Mouse (Mus musculus) R1 (cell line): ENCODE results near the gene Bmper.

Source experiments
- DNase-seq: peaks from one replicate; pipeline ENCODE4 v3.0.0-alpha.2; 2018; ENCODE audit warnings: low read depth, low spot score

Bmper gene

DNA sequence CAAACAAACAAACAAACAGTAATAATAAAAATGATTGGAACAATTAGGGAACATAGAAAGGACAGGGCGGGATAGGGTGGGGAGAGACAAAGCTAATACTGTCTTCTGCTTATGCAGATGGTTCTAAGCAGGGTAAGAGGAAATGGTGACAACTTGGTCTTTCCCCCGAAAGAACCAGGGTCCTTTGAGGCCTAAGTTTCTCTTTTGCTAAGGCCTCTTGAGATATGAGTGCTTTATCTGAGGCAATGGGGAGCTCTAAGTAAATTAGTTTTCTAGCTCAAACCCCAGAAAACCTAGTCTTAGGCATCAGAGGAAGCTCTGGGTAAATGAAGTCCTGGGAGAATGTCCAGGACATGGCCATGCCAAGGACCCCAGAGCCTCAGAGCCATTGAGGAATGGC lies 141.2 kb downstream of the Bmper start:
- DNase-seq = no peak

DNA sequence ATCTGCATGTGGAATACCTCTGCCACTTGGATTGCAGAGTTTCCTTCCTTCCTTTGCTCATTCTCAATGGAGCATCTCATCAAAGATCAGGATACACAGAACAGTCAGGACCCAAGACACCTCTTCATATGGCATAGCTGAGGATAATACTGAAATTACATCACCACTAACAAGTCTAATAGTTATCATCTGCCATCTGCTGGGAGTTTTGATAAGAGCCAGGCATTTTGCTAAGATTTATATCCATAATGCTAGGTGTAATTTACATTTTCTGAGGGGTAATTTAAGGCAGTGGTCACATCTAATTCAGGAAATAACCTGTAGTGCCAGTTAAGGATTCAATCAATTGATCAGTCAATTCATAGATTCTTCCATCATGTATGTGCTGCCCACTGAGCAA lies 145.2 kb downstream of the Bmper start:
- DNase-seq = no peak

DNA sequence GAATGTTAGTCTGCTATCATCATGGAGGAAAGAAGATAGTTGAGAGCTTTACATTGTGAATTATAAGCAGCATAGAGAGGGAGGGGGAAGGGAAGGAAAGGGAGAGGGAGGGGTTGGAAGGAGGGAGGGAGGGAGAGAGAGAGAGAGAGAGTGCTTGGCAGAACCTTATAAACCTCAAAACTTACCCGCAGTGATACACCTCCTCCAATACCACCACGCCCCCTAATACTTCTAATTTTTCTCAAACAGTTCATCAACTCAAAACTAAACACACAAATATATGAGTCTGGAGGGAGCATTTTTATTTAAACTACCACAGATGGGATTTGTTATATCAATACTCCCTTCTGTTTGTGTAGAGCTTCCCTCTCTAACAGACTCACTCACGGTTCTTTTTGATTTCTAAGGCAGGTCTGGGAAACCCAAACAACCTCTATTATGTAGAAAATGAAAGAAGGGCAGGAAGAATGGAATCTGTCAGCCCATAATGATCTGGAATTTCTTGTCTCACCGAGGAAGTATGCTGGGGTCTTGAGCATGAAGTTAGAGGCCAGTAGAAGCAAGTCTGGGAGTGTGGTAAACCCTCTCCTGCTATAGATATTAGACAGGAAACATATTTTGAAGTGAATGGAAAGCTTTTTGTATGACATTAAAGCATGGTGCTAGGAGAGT lies 152.0 kb downstream of the Bmper start:
- no peak for DNase-seq

DNA sequence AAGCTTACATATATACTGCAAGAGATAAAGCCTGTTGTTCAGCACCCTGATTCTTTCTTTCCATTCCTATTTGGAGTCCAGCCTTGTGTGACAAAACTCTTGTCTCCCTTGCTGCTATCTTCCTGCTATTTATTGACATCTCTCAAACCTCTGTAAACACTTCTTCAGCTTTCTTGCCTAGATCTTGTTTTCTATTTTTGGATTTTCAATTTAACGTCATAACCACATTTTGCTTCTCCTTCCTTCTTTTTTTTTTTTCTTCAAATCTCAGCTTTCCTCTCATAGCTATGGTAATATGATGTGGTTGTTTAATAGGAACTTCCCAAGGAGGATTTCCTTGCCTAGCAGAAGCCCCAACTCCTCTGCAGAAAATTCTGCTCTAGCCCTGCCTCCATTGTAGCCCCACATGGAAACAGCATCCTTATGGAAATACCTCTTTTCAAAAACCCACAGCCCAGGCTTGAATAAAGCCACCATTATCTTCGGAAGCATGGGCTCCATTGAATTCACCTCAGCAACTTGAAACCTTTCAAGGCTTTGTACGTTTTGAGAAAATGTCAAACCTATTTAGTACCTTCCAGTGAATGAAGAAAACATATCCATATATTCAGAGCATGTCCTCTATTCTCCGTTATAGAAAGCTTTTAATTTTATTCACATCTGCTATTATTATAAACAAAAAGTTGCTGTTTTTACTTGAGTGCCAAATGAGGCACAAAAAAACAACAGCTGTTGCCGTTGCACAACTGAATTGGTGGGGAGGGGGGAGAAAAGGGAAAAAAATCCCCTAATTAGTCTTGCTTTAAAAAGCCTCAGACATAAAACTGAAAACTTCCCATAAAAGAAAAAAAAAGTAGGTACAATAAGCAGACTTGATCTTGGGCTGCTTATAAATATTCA lies 155.2 kb downstream of the Bmper start:
- no peak for DNase-seq

DNA sequence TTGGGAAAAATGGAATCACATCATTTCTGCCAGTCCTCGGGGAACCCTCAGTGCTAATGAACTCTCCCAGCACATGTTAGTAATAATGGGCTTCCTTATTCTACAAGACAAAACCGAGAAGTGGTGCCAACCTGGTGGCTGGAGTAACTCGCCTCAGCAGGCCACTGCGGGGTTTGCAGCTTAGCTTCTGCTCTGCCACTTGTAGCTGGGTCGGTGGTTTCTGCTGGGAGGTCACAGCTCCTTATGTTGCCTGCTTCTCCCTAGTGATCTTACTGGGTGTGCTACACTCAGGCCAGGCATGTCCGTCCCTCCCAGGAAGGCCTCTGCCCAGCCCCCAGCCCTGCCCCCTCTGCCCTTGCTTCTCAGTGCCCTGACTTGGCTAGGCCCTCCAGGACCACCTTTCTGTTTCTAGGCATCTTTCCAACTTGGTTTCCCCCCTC lies 155.9 kb downstream of the Bmper start:
- DNase-seq = no peak

DNA sequence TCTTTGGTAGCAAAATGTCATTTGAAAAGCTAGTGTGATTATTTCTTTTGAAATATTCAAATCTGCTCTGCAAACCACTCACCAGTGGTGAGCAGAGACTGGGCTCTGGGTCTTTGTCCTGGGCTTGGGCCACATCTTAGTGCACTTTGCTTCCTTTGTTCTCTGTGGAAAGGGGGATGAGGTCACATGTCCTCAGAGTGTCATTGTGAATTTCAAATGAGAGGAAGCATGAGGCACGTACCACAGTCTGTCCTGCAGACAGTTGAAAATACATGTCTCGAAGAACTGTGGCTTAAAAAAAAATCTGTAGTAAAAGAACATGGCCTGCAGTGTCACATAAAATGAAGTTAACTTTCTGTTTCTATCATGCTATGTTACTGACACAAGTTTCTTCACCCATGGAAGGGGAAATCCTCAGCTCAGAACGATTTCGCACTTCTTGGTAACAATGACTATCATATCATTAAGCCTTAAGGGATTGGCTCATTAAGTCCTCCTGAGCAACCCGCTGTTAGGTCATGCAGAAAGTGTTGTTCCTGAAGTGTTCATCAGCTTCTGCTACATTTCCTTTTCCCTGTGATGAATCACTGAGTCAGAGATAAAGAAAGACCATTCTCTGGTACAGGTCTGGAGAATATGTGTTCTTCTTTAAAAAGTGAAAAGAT lies 157.4 kb downstream of the Bmper start:
- DNase-seq = no peak

DNA sequence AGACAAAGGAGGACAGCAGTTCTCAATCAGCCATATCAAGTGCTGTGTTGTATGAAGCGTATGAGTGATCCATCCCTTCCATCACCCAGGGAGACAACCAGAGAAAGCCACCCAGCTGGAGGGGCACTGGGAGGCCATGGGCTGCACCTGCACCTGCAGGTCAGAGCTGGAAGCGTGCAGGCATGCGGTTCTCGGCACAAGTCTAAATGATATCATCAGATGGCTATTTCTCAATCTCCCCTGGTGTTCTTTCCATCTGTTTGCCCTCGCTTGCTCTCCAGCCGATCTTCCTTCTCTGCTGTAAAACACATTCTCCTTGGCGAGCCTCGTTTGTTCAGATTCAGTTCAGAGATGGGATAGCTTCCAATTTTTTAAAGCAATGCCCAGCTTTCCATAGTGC lies 160.4 kb downstream of the Bmper start:
- no peak for DNase-seq

DNA sequence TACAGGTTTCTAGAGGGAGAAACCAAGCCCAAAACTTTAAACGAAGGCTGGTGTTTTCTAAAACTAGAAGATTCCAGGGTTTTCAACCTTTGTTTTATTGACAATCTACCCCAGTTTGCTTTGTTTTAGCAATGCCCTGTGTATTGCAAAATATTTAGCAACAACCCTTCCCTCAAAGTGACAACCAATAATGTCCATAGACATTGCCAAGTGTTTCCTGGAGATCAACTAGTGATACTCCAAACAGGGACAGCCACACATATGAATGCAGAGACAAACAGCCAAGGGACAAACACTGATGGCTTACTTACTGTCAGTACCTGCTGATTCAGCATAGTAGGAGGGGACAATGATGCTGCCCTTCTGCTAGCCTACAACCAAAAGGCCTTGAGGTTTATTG lies 161.0 kb downstream of the Bmper start:
- no peak for DNase-seq

DNA sequence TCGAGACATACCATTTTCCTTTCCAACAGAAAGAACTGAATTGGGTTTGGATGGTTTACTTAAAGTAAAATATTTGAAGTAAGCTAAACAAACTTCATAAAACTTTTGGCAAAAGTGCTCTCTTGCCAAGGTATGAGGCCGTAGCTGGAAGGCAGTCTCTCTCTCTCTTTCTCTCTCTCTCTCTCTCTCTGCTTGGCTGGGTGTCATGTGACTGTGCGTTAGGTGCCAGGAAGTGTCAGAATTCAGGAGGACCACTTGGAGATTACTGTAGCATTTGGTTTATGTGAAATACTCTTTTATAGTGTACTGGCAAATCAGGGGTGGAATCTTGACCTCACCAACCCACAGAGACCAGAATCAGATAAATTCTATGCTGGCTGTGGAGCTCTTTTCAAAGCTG lies 162.0 kb downstream of the Bmper start:
- no peak for DNase-seq

DNA sequence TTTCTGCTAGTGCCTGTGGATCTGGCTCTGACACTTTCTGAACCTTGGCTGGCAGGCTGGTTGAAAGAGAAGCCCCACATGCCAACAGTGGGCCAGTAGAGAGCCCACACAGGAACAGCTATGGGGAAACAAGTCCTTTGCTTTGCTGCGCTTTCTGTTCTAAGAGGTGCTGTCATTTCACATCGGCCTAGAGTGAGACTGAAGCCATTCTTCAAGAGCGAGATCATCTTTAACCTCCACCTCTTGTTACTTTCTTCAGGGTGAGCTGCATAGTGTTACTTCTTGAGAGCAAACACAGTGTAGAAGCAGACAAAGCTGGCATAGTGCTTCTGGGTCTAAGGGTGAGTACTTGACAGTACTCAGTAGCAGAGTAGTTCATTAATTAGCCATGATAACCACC lies 163.3 kb downstream of the Bmper start:
- no peak for DNase-seq

DNA sequence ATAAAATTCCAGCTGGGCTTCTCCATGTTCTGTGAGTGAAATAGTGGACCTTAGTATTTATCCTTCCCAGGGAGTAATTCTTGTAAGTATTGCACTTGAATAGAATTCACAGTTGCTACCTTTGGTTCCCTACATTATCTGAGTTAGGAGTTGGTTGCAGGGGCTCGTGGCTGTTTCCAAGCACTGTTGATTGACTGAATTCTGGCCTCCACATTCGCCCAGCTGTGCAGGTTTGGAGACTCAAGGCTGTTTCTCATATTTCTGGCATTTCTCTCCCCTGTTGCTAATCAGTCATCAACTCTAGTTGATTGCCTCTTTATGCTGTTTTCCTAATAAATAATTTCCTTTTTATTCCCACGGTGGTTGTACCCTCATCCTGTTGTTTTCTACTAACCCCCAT lies 167.2 kb downstream of the Bmper start:
- no peak for DNase-seq

DNA sequence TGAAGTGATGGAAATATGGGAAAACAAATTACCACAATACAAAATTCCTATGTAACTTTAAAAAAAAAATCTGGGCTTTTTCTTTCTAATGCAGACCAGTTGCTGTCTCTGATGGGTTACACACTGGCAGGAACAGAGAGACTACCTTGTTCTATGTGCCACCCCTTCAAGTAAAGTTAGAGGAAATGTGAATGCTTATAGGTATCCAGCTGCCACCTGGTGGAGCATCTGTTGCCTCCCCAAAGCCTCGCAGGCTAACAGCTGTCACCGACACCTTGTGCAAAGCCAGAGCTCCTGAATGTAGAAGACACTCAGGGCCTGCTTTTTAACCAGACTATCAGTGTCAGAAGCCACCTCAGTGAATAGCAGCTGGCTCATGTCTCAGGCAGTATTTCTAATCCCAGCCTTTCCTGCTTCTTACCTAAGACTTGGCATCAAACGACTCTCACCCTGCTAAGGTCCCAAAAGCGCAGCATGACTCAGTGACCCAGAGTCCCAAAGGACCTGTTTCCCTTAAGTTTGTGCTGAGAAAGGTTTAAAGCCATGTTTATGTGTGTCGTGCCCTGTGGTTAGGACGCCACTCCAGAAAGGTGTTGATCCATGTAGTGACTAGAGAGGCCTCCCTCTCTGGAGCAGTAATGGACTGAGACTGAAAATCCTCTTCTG lies 171.9 kb downstream of the Bmper start:
- DNase-seq = no peak

DNA sequence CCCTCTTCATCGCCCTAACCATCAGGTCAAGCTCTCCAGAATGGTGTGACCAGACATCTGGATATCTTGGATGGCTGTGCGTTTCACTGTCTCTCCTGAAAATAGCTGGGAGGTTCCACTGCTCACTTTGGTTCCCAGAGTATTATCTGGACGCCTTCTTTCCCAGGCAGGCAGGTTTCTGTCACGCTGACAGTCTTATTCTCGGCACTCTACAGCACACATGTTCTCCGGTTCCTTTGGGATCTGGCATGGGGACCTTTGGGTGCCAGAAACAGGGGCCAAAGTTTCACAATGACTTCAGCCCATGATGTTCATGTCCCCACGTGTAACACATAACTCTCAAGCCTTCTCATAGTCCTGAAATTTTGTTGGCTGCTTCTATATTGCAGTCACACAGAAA lies 173.3 kb downstream of the Bmper start:
- no peak for DNase-seq

DNA sequence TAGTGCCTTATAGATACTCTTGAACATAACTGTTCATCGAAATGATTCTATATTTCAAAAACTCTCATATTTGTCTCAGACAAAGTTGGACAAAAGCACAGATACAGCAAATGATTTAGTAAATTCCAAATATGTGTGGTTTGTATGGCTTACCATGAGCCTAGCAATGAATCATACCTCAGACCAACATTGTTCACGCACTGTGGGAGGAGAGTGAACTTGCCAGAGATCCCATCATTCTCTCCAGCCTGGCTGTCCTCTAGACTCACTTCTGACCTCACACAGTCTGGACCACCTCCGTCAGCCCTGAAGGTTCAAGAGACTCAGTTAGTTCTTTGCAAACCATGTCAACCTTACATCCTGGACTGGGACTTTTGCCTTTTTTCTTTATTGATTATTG lies 175.0 kb downstream of the Bmper start:
- no peak for DNase-seq

DNA sequence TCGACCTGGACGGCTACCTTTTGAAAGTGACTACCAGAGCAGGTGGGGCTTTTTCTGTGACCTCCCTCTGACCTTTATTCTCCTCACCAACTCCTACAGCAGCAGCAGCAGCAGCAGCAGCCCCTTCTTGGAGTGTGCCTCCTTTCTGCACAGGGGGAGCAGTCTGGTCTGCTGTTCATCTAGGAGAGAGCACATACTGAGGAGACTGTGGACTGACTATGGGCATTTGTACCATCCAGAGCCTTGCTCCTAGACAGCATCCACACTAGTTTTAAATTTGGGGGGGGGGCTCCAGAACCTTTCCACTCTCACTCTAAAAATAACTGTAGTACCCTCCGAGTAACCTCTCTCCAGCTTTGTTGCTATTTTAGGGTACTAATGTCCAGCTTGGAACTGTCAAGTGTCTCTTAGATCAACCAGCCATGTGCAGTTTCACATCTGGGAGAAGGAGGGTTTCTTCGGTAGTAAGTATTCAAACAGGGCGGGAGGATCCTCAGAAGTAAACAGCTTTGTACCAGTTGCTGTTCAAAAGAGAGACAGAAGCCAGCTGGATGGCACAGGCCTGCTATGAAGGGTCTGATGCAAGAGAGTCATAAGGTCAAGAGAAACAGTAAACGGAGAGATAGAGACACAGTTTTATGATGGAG lies 176.9 kb downstream of the Bmper start:
- no peak for DNase-seq

DNA sequence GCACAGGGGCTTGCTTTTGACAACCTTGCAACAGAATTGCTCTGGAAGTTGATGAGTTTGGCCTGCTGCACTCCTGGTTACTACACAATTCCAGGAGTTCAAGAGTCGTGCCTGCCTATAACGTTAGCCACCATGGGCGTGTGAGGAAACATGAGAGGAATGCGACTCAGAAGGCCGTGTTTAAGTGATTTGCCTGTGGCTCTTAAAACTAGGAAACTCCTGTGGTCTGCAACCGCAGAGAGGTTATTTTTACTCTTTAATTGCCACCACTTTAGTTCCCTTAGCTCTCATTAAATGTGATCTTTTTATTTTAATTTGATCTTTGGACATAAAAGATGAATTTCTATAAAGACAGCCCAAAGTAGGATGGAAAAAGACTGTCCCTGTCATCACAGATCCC lies 184.5 kb downstream of the Bmper start:
- DNase-seq = no peak

DNA sequence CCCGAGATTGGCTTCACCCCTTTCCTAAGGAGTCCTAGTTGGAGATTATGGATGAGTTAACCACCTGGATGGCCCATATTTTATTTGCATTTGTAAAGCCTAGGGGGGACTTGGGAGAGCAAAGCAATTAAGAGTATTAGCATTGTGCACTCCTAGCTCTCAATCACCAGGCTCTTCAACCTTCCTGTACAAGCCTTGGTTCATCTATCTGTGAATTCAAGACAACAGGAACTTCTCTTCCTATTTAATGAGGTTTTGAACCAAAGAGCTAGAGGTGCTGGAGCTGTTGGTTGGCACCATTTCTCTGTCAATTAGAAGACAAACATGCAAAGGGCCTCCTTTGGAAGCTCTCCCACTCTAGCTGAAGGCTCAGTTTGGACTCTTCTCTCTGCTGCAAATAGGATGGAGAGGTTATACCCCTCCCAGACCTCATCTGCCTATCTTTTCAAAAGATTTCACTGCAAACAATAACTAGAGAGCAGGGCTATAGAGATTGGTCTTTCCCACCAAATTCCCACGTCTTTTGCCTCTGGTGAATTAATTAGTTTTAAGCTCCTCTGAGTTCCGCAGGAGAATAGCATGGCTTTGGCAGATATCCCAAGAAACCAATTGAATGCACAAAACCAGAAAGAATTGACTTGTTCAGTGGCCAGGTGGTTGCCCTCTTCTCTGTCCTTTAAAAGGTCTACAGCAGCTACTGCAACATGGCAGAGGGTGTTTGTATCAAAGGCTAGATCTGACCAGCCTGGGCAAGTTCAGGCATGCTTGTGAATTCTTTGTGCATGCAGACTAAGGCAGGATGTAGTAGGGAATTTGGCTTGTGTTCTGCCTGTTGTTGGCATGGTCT lies 185.3 kb downstream of the Bmper start:
- no peak for DNase-seq

DNA sequence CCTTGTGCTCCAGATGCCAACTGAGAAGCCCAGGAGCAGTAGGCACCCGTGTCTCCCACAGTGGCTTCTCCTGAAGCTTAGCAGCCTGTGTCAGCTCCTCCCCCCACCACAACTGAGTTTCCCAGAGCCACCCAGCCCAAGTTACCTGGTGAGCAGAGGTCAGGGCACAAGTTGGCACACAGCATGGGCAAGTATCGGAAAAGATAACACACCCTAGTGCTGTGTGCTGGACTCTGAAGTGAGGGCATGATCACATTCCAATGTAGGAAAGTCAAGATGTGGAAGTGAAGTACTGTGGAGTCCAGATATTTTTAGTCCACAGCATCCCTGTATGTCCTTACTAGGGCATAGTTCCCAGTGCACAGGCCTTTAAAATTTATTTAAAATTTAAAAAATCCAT lies 187.7 kb downstream of the Bmper start:
- no peak for DNase-seq

DNA sequence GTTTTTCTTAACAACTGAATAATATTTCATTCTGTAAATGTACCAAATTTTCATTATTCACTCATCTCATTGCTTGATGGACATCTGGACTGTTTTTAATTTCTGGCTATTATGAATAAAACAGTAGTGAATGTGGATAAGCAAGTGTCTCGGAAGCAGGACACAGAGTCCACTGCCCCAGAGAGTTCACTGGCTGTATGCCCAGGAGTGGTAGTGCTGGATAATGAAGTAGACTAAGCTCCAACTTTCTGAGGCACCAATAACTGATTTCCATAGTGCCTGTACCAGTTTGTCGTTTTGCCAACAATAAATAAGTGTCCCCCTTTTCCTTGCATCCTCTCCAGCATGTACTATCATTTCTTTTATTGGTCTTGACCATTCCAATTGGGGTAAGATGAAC lies 190.1 kb downstream of the Bmper start:
- DNase-seq = no peak

DNA sequence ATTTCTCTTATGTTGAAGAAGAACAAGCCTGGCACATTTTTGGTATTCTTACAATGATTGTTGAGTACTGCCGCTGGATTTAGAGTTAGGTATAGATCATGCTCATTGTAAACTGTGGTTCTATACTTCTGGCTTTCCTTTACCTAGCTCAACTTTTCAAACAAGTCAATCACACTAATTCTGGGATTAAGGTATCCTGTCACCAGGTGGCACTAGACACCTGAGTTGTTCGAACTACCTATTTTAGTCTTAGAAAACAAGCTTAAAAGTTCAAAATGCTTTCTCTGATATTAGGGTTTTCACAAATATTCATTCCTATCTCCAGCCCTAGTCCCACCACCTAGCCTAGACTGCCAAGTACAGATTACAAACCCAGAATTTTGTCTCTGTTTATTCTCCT lies 196.2 kb downstream of the Bmper start:
- no peak for DNase-seq

DNA sequence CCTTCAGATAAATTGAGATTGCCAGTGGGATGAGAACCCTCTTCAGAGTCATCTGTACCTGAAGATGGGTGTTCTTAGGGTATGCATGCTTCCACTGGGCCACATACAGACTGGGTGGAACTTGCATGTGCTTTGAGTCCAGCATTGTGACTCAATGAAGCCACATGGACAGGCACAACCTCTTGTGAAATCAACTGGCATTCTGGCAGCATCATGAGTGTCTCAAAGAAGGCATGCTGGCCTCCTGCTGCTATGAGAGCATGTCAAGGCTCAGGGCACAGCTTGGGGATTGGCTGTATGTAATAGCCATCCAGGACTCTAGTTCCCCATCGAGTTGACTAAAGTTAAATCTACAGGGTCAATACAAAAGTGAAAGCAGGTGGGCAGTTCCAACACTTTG lies 200.9 kb downstream of the Bmper start:
- DNase-seq = no peak
